Mouse (Mus musculus) activated CD4-positive, CD25-positive, alpha-beta regulatory T cell, adult 9 weeks (primary cell): ENCODE measurements around the gene Pde6g. TPM values are rescaled to one million over a fixed set of nuclear protein-coding genes. Genes with fewer than 3 reads are reported as not detected.

Experiments
- polyA plus RNA-seq: library from polyadenylated mRNA; unstranded; fragments of 100-300 nt; shearing (Covaris generic); gene quantifications from one replicate; pipeline ENCODE4 v1.2.1, GENCODE M21; 2017

The Pde6g gene
- polyA plus RNA-seq: 0.45 TPM

DNA sequence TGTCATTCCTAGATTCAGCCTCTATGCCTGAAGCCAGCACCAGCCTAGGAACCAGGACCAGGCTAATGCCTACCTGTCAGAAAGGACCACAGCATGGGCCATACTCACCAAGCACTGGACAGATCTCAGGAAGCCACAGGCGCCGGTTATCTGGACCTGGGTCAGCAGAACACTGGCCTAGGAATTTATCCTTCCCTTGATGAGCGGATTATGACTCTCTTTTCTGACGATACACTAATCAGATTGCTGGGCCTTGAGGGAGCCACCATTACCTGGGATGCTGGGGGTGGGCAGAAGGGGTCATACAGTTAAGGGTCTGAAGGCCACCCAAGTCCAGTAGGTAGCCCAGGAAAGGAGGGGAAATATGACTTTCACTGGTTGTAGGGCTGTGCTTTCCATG is at the start of gene Pde6g:
Gene Pde6g, minus strand, starts transcription at position 195 of the 400 bp plus-strand sequence.

DNA sequence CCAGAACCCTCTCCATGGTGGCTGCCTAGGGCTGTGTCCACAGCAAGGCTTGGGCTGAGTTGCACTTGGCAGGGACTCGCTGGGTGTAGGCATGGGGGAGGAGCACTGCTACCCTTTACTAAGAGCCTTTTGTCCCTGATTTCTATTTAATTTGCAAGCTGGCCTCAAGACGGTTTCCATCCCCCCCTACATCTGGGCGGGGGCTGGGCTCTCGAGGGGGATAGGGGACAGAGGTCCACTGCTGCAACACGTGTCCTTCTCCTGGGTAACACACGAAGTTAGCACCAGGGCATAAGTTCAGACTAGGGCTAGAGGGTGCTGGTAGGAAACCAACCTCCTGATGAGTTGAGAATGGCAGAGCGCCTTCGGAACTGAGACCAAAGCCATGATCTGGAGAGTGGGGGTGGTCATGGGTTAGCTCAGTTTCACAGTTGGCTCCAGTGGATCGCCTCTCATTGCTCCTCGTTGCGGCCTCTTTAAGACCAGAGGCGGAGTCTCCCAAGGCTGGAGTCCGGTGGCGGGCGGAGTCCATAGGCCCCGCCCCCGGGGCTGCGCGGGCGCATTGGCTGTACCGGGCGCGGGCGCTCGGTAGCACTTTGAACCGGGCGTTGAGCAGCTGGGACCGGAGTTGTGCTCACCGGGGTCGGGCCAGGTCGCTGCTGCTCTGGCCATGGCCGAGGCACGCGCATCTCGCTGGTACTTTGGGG is 38.2 kb upstream of the Pde6g start, which contains the start of gene Slc25a10:
Gene Slc25a10, plus strand, starts transcription at position 524 of the 707 bp plus-strand sequence.

GRCm38 (mm10) chr11:120484265-120484981 is 31.1 kb upstream of the Pde6g start, which contains the start of gene Mrpl12:
Gene Mrpl12 (plus strand): TSS chr11:120484613.

DNA sequence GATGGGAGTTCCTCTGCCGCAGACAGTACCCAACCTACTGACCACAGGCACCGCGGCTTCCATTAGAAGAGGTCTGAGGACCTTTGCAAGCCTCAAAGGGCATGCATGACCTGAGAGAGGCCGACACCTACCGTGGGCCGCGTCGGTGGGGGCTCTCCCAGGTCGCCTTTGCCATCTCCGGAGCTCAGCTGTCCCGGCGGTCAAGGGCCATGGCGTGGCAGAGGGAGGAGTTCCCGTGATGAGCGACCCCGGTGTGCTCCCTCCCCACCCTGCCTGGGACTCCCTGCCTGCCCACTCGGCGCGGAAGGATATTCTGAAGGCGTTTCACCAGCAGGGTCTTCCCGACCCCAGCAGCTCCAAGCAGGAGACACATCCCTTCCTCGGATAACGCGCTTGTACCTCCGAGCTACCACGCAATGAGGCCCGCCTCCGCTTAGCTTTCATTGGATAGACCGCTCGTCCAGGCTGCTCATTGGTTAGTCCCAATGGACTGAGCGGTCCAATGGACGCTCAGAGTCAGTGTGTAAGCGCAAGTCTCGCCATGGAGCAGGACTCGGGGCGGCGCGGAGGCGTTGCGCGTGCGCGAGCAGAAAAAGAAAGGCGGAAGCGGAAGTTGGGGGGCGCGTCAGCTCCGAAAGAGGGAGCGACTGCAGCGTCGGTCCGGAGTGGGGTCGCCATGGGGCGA is 13.9 kb upstream of the Pde6g start, which contains the start of gene Arl16:
Gene Arl16, minus strand, starts transcription at position 557 of the 685 bp plus-strand sequence.

GRCm38 (mm10) chr11:120457772-120458751 is 4.8 kb upstream of the Pde6g start, which contains the start of the genes Oxld1 and Ccdc137:
Gene Oxld1 (minus strand): TSS chr11:120458068.
Gene Ccdc137 (plus strand): TSS chr11:120458115.

DNA sequence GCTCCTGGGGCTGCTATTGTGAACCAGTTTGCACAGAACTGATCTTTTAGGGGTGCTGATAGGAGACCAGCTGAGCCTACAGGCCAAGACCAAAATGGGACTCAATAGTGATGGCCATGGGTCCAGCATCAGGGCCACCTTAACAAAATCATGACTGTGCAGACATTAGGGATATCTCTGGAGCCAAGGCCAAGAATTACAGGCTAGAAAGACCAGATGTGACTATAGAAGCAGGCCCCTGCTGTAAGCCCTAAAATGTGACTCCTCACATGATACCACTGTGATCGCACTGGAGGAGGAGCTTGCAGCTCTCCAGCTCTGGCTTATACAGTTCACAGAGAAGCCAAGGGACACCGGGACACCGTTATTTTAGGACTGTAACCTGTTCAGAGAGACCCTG is 11.0 kb downstream of the Pde6g start, which contains the start of gene Tspan10:
Gene Tspan10, plus strand, starts transcription at position 301 of the 400 bp plus-strand sequence.

GRCm38 (mm10) chr11:120437152-120437856 is 16.0 kb downstream of the Pde6g start, which contains the start of gene Nploc4:
Gene Nploc4 (minus strand): TSS chr11:120437708.

Other genes with a start within 250 kb of the Pde6g start
- gene Bahcc1, start 220.6 kb downstream of the Pde6g start, polyA plus RNA-seq: not detected
- 3,099 TPM for gene Actg1, start 105.0 kb downstream of the Pde6g start, polyA plus RNA-seq
- 0.44 TPM for gene Fscn2, start 92.0 kb downstream of the Pde6g start, polyA plus RNA-seq
- 28.3 TPM for gene Faap100, start 74.7 kb downstream of the Pde6g start, polyA plus RNA-seq
- 10.3 TPM for gene Nploc4, start 15.8 kb downstream of the Pde6g start, polyA plus RNA-seq
- gene Tspan10, start 10.9 kb downstream of the Pde6g start, polyA plus RNA-seq: not detected
- 11.6 TPM for gene Oxld1, start 4.6 kb upstream of the Pde6g start, polyA plus RNA-seq
- gene Ccdc137, start 4.6 kb upstream of the Pde6g start, polyA plus RNA-seq: 51.9 TPM
- 36.2 TPM for gene Arl16, start 14.1 kb upstream of the Pde6g start, polyA plus RNA-seq
- gene Mrpl12, start 31.1 kb upstream of the Pde6g start, polyA plus RNA-seq: 82.5 TPM
- 8.4 TPM for gene Slc25a10, start 38.3 kb upstream of the Pde6g start, polyA plus RNA-seq
- not detected for gene Gcgr, start 77.2 kb upstream of the Pde6g start, polyA plus RNA-seq
- gene Mcrip1, start 96.2 kb upstream of the Pde6g start, polyA plus RNA-seq: 101 TPM
- not detected for gene Ppp1r27, start 97.6 kb upstream of the Pde6g start, polyA plus RNA-seq
- 240 TPM for gene P4hb, start 119.8 kb upstream of the Pde6g start, polyA plus RNA-seq
- gene Arhgdia, start 128.1 kb upstream of the Pde6g start, polyA plus RNA-seq: 868 TPM
- gene Alyref, start 144.9 kb upstream of the Pde6g start, polyA plus RNA-seq: 6.0 TPM
- gene Anapc11, start 144.9 kb upstream of the Pde6g start, polyA plus RNA-seq: 135 TPM
- 0.55 TPM for gene Npb, start 155.0 kb upstream of the Pde6g start, polyA plus RNA-seq
- gene Pcyt2, start 164.4 kb upstream of the Pde6g start, polyA plus RNA-seq: 156 TPM
- 199 TPM for gene Sirt7, start 171.7 kb upstream of the Pde6g start, polyA plus RNA-seq
- gene Mafg, start 180.1 kb upstream of the Pde6g start, polyA plus RNA-seq: 11.0 TPM
- gene Pycr1, start 190.3 kb upstream of the Pde6g start, polyA plus RNA-seq: 0.64 TPM
- not detected for gene Myadml2, start 194.7 kb upstream of the Pde6g start, polyA plus RNA-seq
- not detected for gene Notum, start 207.7 kb upstream of the Pde6g start, polyA plus RNA-seq
- 132 TPM for gene Aspscr1, start 219.5 kb upstream of the Pde6g start, polyA plus RNA-seq